Mouse (Mus musculus) neural tube, embryonic 13.5 days (tissue): ENCODE measurements at regions not wholly inside any gene's neighbourhood (a gene's known extent, or its start where the extent isn't known, plus 50 kb on each side); places are given as distances from the start of the nearest gene placed in this dataset.

Source experiments
- ATAC-seq: fragments of 200-750 bp; cut with Nextera tagmentation; 2 replicates; pipeline ENCODE4 v1.8.0; 2017; ENCODE audit warnings: low read depth, mild to moderate bottlenecking, moderate TSS enrichment, moderate library complexity
- H3K27ac ChIP-seq: fragments of 300-500 bp; sonication (generic); replicated peaks from 2 replicates; pipeline ENCODE4 v1.5.1; 2015; ENCODE audit warnings: moderate library complexity, mild to moderate bottlenecking, inconsistent platforms
- H3K27me3 ChIP-seq: fragments of 300-500 bp; sonication (generic); 2 replicates; pipeline ENCODE4 v1.6.1; 2015; ENCODE audit warnings: mild to moderate bottlenecking, inconsistent platforms
- H3K36me3 ChIP-seq: fragments of 300-500 bp; sonication (generic); 2 replicates; pipeline ENCODE4 v1.6.1; 2015; ENCODE audit warnings: mild to moderate bottlenecking, inconsistent platforms
- H3K4me1 ChIP-seq: fragments of 300-500 bp; sonication (generic); replicated peaks from 2 replicates; pipeline ENCODE4 v1.6.1; 2015; ENCODE audit warnings: inconsistent platforms
- H3K4me2 ChIP-seq: fragments of 300-500 bp; sonication (generic); 2 replicates; pipeline ENCODE4 v1.6.1; 2015; ENCODE audit warnings: inconsistent platforms, mild to moderate bottlenecking, moderate library complexity
- H3K4me3 ChIP-seq: fragments of 300-500 bp; sonication (generic); 2 replicates; pipeline ENCODE4 v1.5.1; 2015; ENCODE audit warnings: mild to moderate bottlenecking, inconsistent platforms
- H3K9ac ChIP-seq: fragments of 300-500 bp; sonication (generic); 2 replicates; pipeline ENCODE4 v1.6.1; 2015; ENCODE audit warnings: moderate library complexity, mild to moderate bottlenecking, inconsistent platforms
- H3K9me3 ChIP-seq: fragments of 300-500 bp; sonication (generic); 2 replicates; pipeline ENCODE4 v1.6.1; 2016; ENCODE audit warnings: inconsistent platforms
- WGBS: fragments of 180-500 bp; shearing (Covaris S2); methylation state at CpG from one replicate; pipeline ENCODE4 v1.1.7; 2015; 5-methylcytosine and 5-hydroxymethylcytosine counted together

GRCm38 (mm10) chr13:59996146-59996814, 173.3 kb upstream of the Tut7 start:
- H3K27me3 ChIP-seq, result no peaks in the 10 kb centered on the region
- H3K36me3 ChIP-seq, result no peaks in the 10 kb centered on the region
- no peak overlapping the region for H3K9ac ChIP-seq
- H3K4me1 ChIP-seq, result no peaks in the 10 kb centered on the region
- H3K4me3 ChIP-seq, result no peak overlapping the region
- no peak overlapping the region for H3K27ac ChIP-seq
- WGBS, result 83% methylated on average over 13 of the region's 13 CpGs
- ATAC-seq, result no peak
- no peak overlapping the region for H3K4me2 ChIP-seq
- H3K9me3 ChIP-seq, result no peaks in the 10 kb centered on the region

DNA sequence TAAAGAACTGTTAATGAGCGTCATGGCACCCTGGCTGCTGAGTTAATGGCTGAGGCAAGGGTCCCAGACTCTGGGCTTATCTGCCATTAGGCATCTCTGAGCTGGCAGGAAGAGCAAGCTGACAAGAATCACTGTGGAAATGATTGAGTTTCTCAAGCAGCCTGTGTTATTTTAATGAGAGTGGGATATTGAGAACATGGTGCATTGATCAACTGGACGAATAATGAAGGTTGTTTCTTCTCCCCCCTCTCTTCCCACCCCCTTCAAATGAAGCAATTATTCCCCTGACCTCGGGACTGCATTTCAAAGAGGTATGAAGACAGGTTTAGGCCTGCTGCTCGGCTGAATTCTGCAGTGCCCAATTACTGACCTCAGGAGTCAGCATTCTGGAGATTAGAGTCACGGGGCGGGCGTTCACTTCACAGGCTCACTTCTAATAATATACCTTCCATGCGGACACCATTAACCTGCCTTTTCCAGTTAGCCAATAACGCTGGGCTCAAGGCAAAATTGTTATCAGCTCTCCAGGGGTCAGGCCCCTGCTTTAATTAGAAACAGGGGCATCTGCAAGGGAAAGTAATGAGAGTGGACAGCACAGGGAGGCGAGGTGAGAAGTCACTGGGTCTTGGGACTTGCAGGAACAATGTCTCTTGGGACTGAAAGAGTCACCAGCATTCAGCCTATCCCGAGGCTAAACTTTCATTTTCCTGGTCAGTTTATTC, 170.0 kb upstream of the Tut7 start:
- Histone ChIP-seq H3K4me2 (no peak overlapping the region), H3K36me3 (no peaks in the 10 kb centered on the region), H3K9me3 (0 out of 2 replicates have a peak, but pooled peaks cover under 1% of the 10 kb centered on the region), H3K27me3 (no peaks in the 10 kb centered on the region), H3K9ac (no peak overlapping the region), H3K4me1 (no peaks in the 10 kb centered on the region), H3K27ac (no peak overlapping the region), H3K4me3 (no peak overlapping the region)
- WGBS, result 64% methylated on average over 11 of the region's 11 CpGs
- peak; percentile 32; the same call in 1 of the 2 replicates for ATAC-seq

DNA sequence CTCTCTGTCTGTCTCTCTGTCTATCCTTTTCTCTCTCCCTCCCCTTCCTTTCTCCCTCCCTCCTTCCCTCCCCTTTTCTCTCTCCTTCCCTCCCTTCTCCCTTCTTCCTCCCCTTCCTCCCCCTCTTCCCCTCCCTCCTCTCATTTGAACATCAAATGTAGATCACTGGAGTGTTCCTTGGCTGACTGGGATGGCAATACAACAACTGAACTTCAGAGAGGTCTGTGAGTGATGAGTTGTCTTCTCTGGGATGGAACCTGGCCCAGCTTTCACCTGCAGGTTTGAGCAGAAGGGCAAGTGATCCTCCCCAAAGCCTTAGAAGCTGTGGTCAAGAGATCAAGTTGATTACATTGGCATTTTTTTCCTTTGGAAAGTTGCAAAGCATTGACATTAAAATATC, 169.4 kb upstream of the Tut7 start:
- no peak overlapping the region for H3K9ac ChIP-seq
- no peaks in the 10 kb centered on the region for H3K36me3 ChIP-seq
- H3K4me3 ChIP-seq, result no peak overlapping the region
- no peak for ATAC-seq
- H3K27ac ChIP-seq, result no peak overlapping the region
- H3K9me3 ChIP-seq, result peaks cover 6% of the 10 kb centered on the region; the same call in 1 of the 2 replicates
- H3K4me1 ChIP-seq, result no peaks in the 10 kb centered on the region
- no peaks in the 10 kb centered on the region for H3K27me3 ChIP-seq
- H3K4me2 ChIP-seq, result no peak overlapping the region

- 65% methylated on average over 10 of the region's 10 CpGs for WGBS
- H3K9me3 ChIP-seq, result peaks cover 8% of the 10 kb centered on the region; the same call in 1 of the 2 replicates
- ATAC-seq, result no peak
Measured at GRCm38 (mm10) chr13:59990402-59991280, 167.7 kb upstream of the Tut7 start.

DNA sequence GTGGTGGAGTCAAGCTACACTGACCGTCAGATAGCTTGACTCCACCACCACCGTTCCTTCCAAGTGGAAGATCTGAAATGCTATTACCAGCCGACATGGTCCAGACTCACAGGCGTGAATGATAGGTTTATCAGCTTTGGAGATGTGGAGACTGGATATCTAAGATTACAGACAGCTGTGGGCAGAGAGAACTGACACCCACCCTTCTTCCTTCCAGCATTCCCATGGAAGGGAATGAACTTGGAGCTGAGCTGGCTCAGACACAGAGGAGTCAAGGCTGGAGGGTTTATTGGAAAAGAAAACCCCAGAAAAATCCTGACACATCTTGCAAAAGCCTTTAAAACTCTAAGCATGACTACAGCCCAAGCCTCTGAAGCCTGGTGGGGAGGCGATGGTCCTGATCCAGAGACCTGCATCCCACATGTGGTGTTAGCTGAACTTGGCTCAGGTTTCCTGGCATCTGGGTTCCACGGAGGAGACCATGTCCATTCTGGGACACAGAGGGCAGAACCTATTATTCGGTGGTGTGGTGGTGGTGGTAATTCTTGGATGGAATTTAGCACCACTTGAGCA, 165.5 kb upstream of the Tut7 start:
- ATAC-seq, result no peak
- H3K9ac ChIP-seq, result no peak overlapping the region

More at GRCm38 (mm10) chr13:59990402-59991280, 167.7 kb upstream of the Tut7 start:
- Histone ChIP-seq H3K9ac (no peak overlapping the region), H3K4me2 (no peak overlapping the region), H3K36me3 (no peaks in the 10 kb centered on the region), H3K4me1 (no peaks in the 10 kb centered on the region), H3K27ac (no peak overlapping the region), H3K27me3 (no peaks in the 10 kb centered on the region), H3K4me3 (no peak overlapping the region)

GRCm38 (mm10) chr13:59976425-59976824, 153.5 kb upstream of the Tut7 start:
- Histone ChIP-seq H3K9ac (no peak overlapping the region), H3K9me3 (no peaks in the 10 kb centered on the region; the same call in 1 of the 2 replicates), H3K4me2 (no peak overlapping the region), H3K36me3 (no peaks in the 10 kb centered on the region), H3K4me3 (no peak overlapping the region), H3K4me1 (peaks cover 14% of the 10 kb centered on the region), H3K27me3 (peaks cover 8% of the 10 kb centered on the region), H3K27ac (peak overlapping the region; percentile 59; the same call in 1 of the 2 replicates)
- WGBS, result 65% methylated on average over 5 of the region's 5 CpGs
- peak; percentile 14; the same call in 1 of the 2 replicates for ATAC-seq

More for the DNA sequence above, 165.5 kb upstream of the Tut7 start:
- no peaks in the 10 kb centered on the region for H3K27me3 ChIP-seq
- WGBS, result 85% methylated on average over 7 of the region's 7 CpGs
- H3K4me1 ChIP-seq, result no peaks in the 10 kb centered on the region
- H3K4me3 ChIP-seq, result no peak overlapping the region
- no peak overlapping the region for H3K4me2 ChIP-seq
- H3K9me3 ChIP-seq, result peaks cover 8% of the 10 kb centered on the region; the same call in 1 of the 2 replicates
- no peaks in the 10 kb centered on the region for H3K36me3 ChIP-seq
- no peak overlapping the region for H3K27ac ChIP-seq

DNA sequence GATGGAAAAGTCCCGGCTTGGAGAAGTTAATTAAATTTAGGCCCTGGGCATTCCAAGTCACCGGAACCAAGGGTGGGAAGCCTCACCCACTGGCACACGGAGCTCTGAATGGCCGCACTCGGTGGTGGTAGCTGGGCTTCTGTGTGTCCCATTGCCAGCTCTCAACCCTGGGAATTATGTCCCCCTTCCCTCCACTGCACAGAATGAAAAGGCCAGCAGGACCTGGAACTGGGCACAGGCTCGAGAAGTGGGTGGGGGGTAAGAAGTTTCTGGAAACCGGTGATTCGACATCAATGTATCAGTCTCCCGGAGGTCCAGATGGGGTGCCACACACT, 149.1 kb upstream of the Tut7 start:
- H3K27ac ChIP-seq, result no peak overlapping the region
- peak overlapping the region; percentile 56; the same call in 1 of the 2 replicates for H3K9ac ChIP-seq
- H3K4me2 ChIP-seq, result peak overlapping the region; percentile 52
- WGBS, result 31% methylated on average over 9 of the region's 9 CpGs
- peaks cover 30% of the 10 kb centered on the region for H3K27me3 ChIP-seq
- H3K36me3 ChIP-seq, result no peaks in the 10 kb centered on the region
- H3K4me1 ChIP-seq, result peaks cover 25% of the 10 kb centered on the region
- no peaks in the 10 kb centered on the region for H3K9me3 ChIP-seq
- ATAC-seq, result peak; percentile 41; the same call in 1 of the 2 replicates
- no peak overlapping the region for H3K4me3 ChIP-seq

- H3K9ac ChIP-seq, result peak overlapping the region; percentile 56
Measured at GRCm38 (mm10) chr13:59971231-59972092, 148.5 kb upstream of the Tut7 start.

DNA sequence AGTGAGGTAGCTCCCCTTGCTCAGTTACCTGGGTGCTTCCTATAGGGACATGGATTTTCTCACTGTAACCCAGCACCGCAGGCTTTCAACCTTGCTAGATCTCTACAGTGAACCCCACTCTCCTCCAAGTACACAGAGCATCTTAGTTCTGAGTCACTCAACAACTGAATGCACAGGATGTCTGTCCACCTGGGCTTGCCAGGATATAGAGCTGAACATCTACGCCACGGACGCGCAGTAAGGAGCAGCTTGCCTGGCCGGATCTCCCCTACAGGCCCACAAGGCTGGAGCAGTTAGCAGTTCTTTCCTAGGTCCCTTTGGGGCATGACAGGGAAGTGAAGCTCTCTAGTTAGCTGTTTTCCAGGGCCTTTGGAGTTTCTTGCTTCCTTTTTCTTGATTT, 147.5 kb upstream of the Tut7 start:
- no peak overlapping the region for H3K4me2 ChIP-seq
- H3K27ac ChIP-seq, result no peak overlapping the region
- 65% methylated on average over 6 of the region's 6 CpGs for WGBS
- H3K9ac ChIP-seq, result no peak overlapping the region
- ATAC-seq, result no peak
- H3K4me3 ChIP-seq, result no peak overlapping the region
- no peaks in the 10 kb centered on the region for H3K9me3 ChIP-seq
- H3K27me3 ChIP-seq, result peaks cover 30% of the 10 kb centered on the region
- peaks cover 18% of the 10 kb centered on the region for H3K4me1 ChIP-seq
- no peaks in the 10 kb centered on the region for H3K36me3 ChIP-seq

More at GRCm38 (mm10) chr13:59971231-59972092, 148.5 kb upstream of the Tut7 start:
- H3K9me3 ChIP-seq, result no peaks in the 10 kb centered on the region
- 2% methylated on average over 25 of the region's 25 CpGs for WGBS
- H3K36me3 ChIP-seq, result no peaks in the 10 kb centered on the region
- H3K4me3 ChIP-seq, result peak overlapping the region; percentile 18
- ATAC-seq, result peak; percentile 64
- peaks cover 24% of the 10 kb centered on the region for H3K4me1 ChIP-seq
- peak overlapping the region; percentile 52 for H3K4me2 ChIP-seq
- no peak overlapping the region for H3K27ac ChIP-seq
- peaks cover 30% of the 10 kb centered on the region for H3K27me3 ChIP-seq

GRCm38 (mm10) chr13:59969484-59969883, 146.5 kb upstream of the Tut7 start:
- WGBS, result 71% methylated on average over 3 of the region's 3 CpGs
- Histone ChIP-seq H3K9me3 (no peaks in the 10 kb centered on the region), H3K4me2 (no peak overlapping the region), H3K36me3 (no peaks in the 10 kb centered on the region), H3K4me1 (peaks cover 18% of the 10 kb centered on the region), H3K9ac (no peak overlapping the region), H3K4me3 (no peak overlapping the region), H3K27me3 (peaks cover 30% of the 10 kb centered on the region), H3K27ac (no peak overlapping the region)
- ATAC-seq, result no peak
